Mouse (Mus musculus) forebrain, embryonic 13.5 days (tissue): ENCODE measurements around the gene Draxin. TPM values are rescaled to one million over a fixed set of nuclear protein-coding genes. Genes with fewer than 3 reads are reported as not detected.
A peak's percentile ranks its signal among the peaks of the same experiment; 100 is the strongest.
"Not testable (repeated sequence)": the region's sequence is repeated elsewhere in the genome, so short reads cannot be mapped to it uniquely, and the experiment has no call there.

Source experiments
- ATAC-seq: fragments of 200-750 bp; cut with Nextera tagmentation; 2 replicates; pipeline ENCODE4 v1.8.0; 2017
- H3K27ac ChIP-seq: fragments of 300-500 bp; sonication (generic); 2 replicates; pipeline ENCODE4 v1.5.1; 2015; ENCODE audit warnings: inconsistent platforms, mild to moderate bottlenecking, moderate library complexity
- H3K27me3 ChIP-seq: fragments of 300-500 bp; sonication (generic); 2 replicates; pipeline ENCODE4 v1.6.1; 2015; ENCODE audit warnings: mild to moderate bottlenecking, inconsistent platforms
- H3K36me3 ChIP-seq: fragments of 300-500 bp; sonication (generic); 2 replicates; pipeline ENCODE4 v1.6.1; 2015; ENCODE audit warnings: mild to moderate bottlenecking, inconsistent platforms; ENCODE audit not compliant: poor library complexity, severe bottlenecking
- H3K4me1 ChIP-seq: fragments of 300-500 bp; sonication (generic); 2 replicates; pipeline ENCODE4 v1.6.1; 2015; ENCODE audit warnings: inconsistent platforms
- H3K4me2 ChIP-seq: fragments of 300-500 bp; sonication (generic); 2 replicates; pipeline ENCODE4 v1.6.1; 2015; ENCODE audit warnings: inconsistent platforms, mild to moderate bottlenecking, moderate library complexity
- H3K4me3 ChIP-seq: fragments of 300-500 bp; sonication (generic); 2 replicates; pipeline ENCODE4 v1.5.1; 2015; ENCODE audit warnings: mild to moderate bottlenecking, inconsistent platforms
- H3K9ac ChIP-seq: fragments of 300-500 bp; sonication (generic); 2 replicates; pipeline ENCODE4 v1.6.1; 2015; ENCODE audit warnings: mild to moderate bottlenecking, inconsistent platforms
- H3K9me3 ChIP-seq: fragments of 300-500 bp; sonication (generic); replicated peaks from 2 replicates; pipeline ENCODE4 v1.6.1; 2016; ENCODE audit warnings: inconsistent platforms
- WGBS: fragments of 180-500 bp; shearing (Covaris S2); methylation state at CpG from one replicate; pipeline ENCODE4 v1.1.7; 2015; 5-methylcytosine and 5-hydroxymethylcytosine counted together
- polyA plus RNA-seq: library from polyadenylated mRNA; unstranded; fragments of >200 nt; fragmentation: Nextera tagmentation; extraction: Ambion mirVana; gene quantifications from 2 replicates; pipeline ENCODE4 v1.2.1, GENCODE M21; 2015

The Draxin gene
- 11.7 and 12.5 TPM in 2 replicates for polyA plus RNA-seq

- 0 out of 2 replicates have a peak, but pooled peaks cover 3% of the 10 kb centered on the region for H3K36me3 ChIP-seq
- H3K27ac ChIP-seq: peak within 1 kb of the TSS; percentile 97
- peak; percentile 89 for ATAC-seq
- peak within 1 kb of the TSS; percentile 98 for H3K9ac ChIP-seq
- H3K27me3 ChIP-seq: peaks cover 4% of the 10 kb centered on the region; the same call in 1 of the 2 replicates
- H3K9me3 ChIP-seq: no peaks in the 10 kb centered on the region
- WGBS: under 1% methylated on average over 56 of the region's 87 CpGs
- peak within 1 kb of the TSS; percentile 74 for H3K4me3 ChIP-seq
- H3K4me2 ChIP-seq: peak within 1 kb of the TSS; percentile 79
- peaks cover 55% of the 10 kb centered on the region for H3K4me1 ChIP-seq
Measured at GRCm38 (mm10) chr4:148130561-148131413, at the start of gene Draxin. TSS of gene Draxin (minus strand) at chr4:148130698.

DNA sequence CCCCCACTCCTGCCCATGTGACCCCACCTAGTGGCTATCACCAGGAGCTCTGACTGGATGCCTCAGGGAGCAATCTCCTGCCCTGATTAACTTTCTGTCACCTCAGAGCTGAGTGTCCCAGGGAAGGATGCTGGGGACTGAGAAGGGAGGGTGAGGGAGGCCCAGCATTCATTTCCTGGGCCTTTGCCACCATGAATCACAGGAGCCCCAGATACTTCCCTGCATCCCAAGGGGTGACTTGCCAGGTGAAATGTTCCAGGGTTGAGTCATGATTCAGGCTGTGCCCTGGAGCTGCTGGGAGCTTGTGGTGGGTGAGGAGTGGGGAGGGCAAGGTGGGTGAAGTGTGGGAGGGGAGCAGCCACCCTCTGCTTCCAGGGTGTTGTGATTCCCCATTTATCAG lies 47.2 kb upstream of the Draxin start:
- Histone ChIP-seq H3K9me3 (no peaks in the 10 kb centered on the region), H3K27me3 (peaks cover 78% of the 10 kb centered on the region), H3K9ac (no peak overlapping the region), H3K4me2 (no peak overlapping the region), H3K4me3 (no peak overlapping the region), H3K4me1 (peaks cover 26% of the 10 kb centered on the region), H3K27ac (no peak overlapping the region), H3K36me3 (no peaks in the 10 kb centered on the region)
- ATAC-seq: no peak

DNA sequence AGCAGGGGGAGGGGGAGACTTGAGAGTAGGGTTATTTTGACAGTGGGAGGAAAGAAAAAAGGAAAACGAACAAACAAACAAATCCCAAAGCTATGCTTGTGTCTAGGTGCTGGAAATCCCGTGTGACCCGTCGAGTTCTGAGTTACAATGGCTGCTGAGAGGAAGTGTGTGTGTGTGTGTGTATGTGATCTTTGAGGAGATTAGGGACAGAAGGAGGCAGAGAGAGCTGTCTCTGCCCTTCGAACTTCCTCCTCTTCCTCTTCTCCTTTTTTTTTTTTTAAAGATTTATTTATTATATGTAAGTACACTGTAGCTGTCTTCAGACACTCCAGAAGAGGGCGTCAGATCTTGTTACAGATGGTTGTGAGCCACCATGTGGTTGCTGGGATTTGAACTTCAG lies 46.1 kb upstream of the Draxin start:
- H3K27ac ChIP-seq, ATAC-seq, H3K9ac ChIP-seq, H3K4me2 ChIP-seq, H3K4me3 ChIP-seq, H3K9me3 ChIP-seq, H3K36me3 ChIP-seq: not testable (repeated sequence)
- H3K4me1 ChIP-seq: peaks cover 17% of the 10 kb centered on the region
- 70% methylated on average over 5 of the region's 6 CpGs for WGBS
- peaks cover 88% of the 10 kb centered on the region for H3K27me3 ChIP-seq

- 4% methylated on average over 12 of the region's 12 CpGs for WGBS
- no peak for ATAC-seq
- no peaks in the 10 kb centered on the region for H3K9me3 ChIP-seq
- H3K9ac ChIP-seq: peak overlapping the region; percentile 50; the same call in 1 of the 2 replicates
- H3K27me3 ChIP-seq: peaks cover 87% of the 10 kb centered on the region
- peak overlapping the region; percentile 32 for H3K4me3 ChIP-seq
- no peaks in the 10 kb centered on the region for H3K36me3 ChIP-seq
- peaks cover 16% of the 10 kb centered on the region for H3K4me1 ChIP-seq
- H3K4me2 ChIP-seq: peak overlapping the region; percentile 53
- no peak overlapping the region for H3K27ac ChIP-seq
Measured at GRCm38 (mm10) chr4:148174495-148174862, 44.0 kb upstream of the Draxin start.

GRCm38 (mm10) chr4:148173811-148174494 lies 43.5 kb upstream of the Draxin start:
- H3K4me2 ChIP-seq: peak overlapping the region; percentile 53
- H3K4me3 ChIP-seq: peak overlapping the region; percentile 32
- ATAC-seq: peak; percentile 63; the same call in 1 of the 2 replicates
- H3K9ac ChIP-seq: peak overlapping the region; percentile 50
- under 1% methylated on average over 30 of the region's 30 CpGs for WGBS
- H3K27me3 ChIP-seq: peaks cover 85% of the 10 kb centered on the region
- peaks cover 16% of the 10 kb centered on the region for H3K4me1 ChIP-seq
- no peaks in the 10 kb centered on the region for H3K9me3 ChIP-seq
- H3K36me3 ChIP-seq: no peaks in the 10 kb centered on the region
- no peak overlapping the region for H3K27ac ChIP-seq

GRCm38 (mm10) chr4:148171261-148171660 lies 40.8 kb upstream of the Draxin start:
- 5% methylated on average over 3 of the region's 3 CpGs for WGBS
- Histone ChIP-seq H3K27ac (no peak overlapping the region), H3K4me2 (no peak overlapping the region), H3K27me3 (peaks cover 70% of the 10 kb centered on the region), H3K36me3 (no peaks in the 10 kb centered on the region), H3K9me3 (no peaks in the 10 kb centered on the region), H3K9ac (no peak overlapping the region), H3K4me3 (no peak overlapping the region), H3K4me1 (peaks cover 23% of the 10 kb centered on the region)
- ATAC-seq: no peak

DNA sequence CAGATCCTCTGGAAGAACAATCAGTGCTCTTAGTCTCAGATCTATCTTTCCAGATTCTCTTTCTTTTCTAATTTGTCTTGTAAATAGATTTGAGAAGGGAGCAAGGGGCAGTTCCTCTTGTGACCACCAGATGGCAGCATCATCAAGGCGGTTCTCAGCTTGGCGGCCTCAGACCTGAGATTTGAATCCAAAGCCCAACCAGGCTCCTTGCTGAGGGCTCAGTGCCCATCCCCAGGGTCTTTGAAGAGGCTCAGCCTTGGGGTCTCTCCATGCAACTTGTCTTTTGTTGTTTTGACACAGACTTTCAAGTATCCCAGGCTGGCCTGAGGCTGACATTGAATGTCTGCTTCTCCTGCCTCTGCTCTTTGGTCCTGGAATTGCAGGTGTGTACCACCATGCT lies 40.3 kb upstream of the Draxin start:
- Histone ChIP-seq H3K9me3 (no peaks in the 10 kb centered on the region), H3K4me3 (no peak overlapping the region), H3K9ac (no peak overlapping the region), H3K27me3 (peaks cover 70% of the 10 kb centered on the region), H3K4me1 (peaks cover 27% of the 10 kb centered on the region), H3K4me2 (no peak overlapping the region), H3K36me3 (no peaks in the 10 kb centered on the region), H3K27ac (no peak overlapping the region)
- ATAC-seq: no peak
- 0% methylated on average over 2 of the region's 2 CpGs for WGBS

DNA sequence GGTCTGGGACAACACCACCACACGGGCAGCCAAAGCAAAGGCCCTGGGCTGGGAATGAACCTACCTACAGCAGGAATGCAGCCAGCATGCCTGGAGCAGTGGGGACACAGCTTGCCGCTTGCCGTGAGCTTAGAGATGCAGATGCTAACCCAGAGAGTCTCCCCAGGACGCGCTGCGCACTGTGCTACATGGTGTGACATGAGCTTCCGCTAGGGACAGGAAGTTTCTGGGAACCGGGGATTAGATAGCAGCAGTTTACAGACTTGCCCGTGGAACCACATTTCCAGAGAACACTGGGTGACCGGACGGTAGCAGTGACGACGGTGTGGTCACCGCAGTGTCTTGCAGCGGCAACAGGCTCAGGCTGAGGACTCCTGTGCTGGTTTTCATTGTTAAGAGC lies 39.1 kb upstream of the Draxin start:
- no peak for ATAC-seq
- H3K4me2 ChIP-seq: no peak overlapping the region
- H3K9me3 ChIP-seq: no peaks in the 10 kb centered on the region
- H3K9ac ChIP-seq: no peak overlapping the region
- H3K27ac ChIP-seq: no peak overlapping the region
- no peak overlapping the region for H3K4me3 ChIP-seq
- WGBS: 24% methylated on average over 15 of the region's 15 CpGs
- H3K27me3 ChIP-seq: peaks cover 70% of the 10 kb centered on the region
- H3K36me3 ChIP-seq: no peaks in the 10 kb centered on the region
- H3K4me1 ChIP-seq: peaks cover 36% of the 10 kb centered on the region

GRCm38 (mm10) chr4:148168287-148168686 lies 37.8 kb upstream of the Draxin start:
- Histone ChIP-seq H3K4me1 (peaks cover 32% of the 10 kb centered on the region), H3K9ac (no peak overlapping the region), H3K4me3 (no peak overlapping the region), H3K27ac (no peak overlapping the region), H3K36me3 (no peaks in the 10 kb centered on the region), H3K9me3 (no peaks in the 10 kb centered on the region), H3K27me3 (peaks cover 70% of the 10 kb centered on the region), H3K4me2 (no peak overlapping the region)
- 29% methylated on average over 7 of the region's 7 CpGs for WGBS
- no peak for ATAC-seq

DNA sequence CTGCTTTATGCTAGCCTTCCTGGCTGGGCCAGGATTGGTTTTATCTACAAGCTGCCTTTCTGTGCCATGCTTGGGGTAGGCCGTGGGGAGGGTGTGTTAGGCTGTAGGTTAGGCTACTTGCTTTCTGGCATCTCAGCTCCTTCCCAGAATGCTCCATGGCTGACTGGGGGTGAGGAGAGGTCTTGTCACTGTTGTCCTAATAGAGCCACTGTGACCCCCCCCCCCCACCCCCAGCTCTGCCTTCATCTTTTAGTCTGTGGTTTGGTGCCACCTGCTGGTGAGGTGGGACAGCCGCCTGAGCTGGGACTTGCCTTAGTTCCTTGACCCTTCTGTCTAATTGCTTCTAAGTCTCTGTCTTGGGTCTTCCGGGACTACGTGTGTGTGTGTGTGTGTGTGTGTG lies 36.5 kb upstream of the Draxin start:
- ATAC-seq: no peak
- peak overlapping the region; percentile 4; the same call in 1 of the 2 replicates for H3K4me3 ChIP-seq
- peaks cover 30% of the 10 kb centered on the region for H3K4me1 ChIP-seq
- H3K27ac ChIP-seq: no peak overlapping the region
- peaks cover 71% of the 10 kb centered on the region for H3K27me3 ChIP-seq
- H3K9me3 ChIP-seq: no peaks in the 10 kb centered on the region
- no peak overlapping the region for H3K9ac ChIP-seq
- no peaks in the 10 kb centered on the region for H3K36me3 ChIP-seq
- 19% methylated on average over 3 of the region's 4 CpGs for WGBS
- H3K4me2 ChIP-seq: peak overlapping the region; percentile 44

DNA sequence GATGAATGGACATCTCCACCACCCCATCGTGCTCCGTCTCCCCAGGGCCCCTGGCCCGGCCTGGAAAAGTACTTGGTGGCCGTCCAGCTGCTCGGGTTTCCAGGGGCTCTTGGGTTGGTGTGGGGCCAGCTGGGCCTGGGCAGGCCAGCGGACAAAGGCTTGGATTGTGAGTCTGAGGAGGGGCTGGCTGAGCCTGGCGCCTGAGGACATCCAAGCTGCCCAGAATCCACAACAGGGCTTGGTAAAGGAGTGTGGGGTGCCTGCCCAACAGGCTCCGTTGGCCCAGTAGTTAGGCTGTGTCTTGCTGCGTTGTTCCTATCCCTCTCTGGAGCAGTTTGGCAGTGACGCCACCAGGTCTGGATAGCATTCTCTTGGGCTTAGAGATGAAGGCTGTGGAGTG lies 35.9 kb upstream of the Draxin start:
- no peaks in the 10 kb centered on the region for H3K36me3 ChIP-seq
- H3K27ac ChIP-seq: 0 out of 2 replicates have a peak overlapping the region, but pooled peaks have one; percentile 26
- H3K4me3 ChIP-seq: peak overlapping the region; percentile 4; the same call in 1 of the 2 replicates
- H3K27me3 ChIP-seq: peaks cover 71% of the 10 kb centered on the region
- peaks cover 30% of the 10 kb centered on the region for H3K4me1 ChIP-seq
- H3K4me2 ChIP-seq: peak overlapping the region; percentile 44
- 6% methylated on average over 10 of the region's 10 CpGs for WGBS
- no peaks in the 10 kb centered on the region for H3K9me3 ChIP-seq
- H3K9ac ChIP-seq: no peak overlapping the region
- peak; percentile 54 for ATAC-seq

- H3K9me3 ChIP-seq: no peaks in the 10 kb centered on the region
- ATAC-seq: no peak
- H3K4me3 ChIP-seq: no peak overlapping the region
- H3K4me2 ChIP-seq: no peak overlapping the region
- 5% methylated on average over 17 of the region's 17 CpGs for WGBS
- peaks cover 79% of the 10 kb centered on the region for H3K27me3 ChIP-seq
- H3K4me1 ChIP-seq: peaks cover 37% of the 10 kb centered on the region
- no peaks in the 10 kb centered on the region for H3K36me3 ChIP-seq
- no peak overlapping the region for H3K9ac ChIP-seq
- no peak overlapping the region for H3K27ac ChIP-seq
Measured at GRCm38 (mm10) chr4:148165551-148165950, 35.1 kb upstream of the Draxin start.
